ENCODE assay signal across 8 mouse cellular contexts in genomic region chr6:72549041-72549580, GRCm38 (mm10). TPM values are rescaled to one million over a fixed set of nuclear protein-coding genes. Genes with fewer than 3 reads are reported as not detected.
A peak's percentile ranks its signal among the peaks of the same experiment; 100 is the strongest.
DNase-seq lines count a peak whose midpoint lies in the region; ATAC-seq and TF ChIP-seq lines count a peak whose summit lies in the region.

No protein-coding gene starts in this region.

- DNase-seq in CD4-positive helper T cell, adult 2 months (ENCODE audit: low read depth, low spot score), result peak; percentile 28
- peak; percentile 69 for DNase-seq in ZHBTc4 (ENCODE audit: low read depth, low spot score)
- DNase-seq in lung, postnatal 0 days (ENCODE audit: low spot score), result peak; percentile 59
- DNase-seq in stomach, postnatal 0 days (ENCODE audit: low spot score), result peak; percentile 79
- DNase-seq in layer of hippocampus, adult 2 months (ENCODE audit: low spot score in 2 of 2), result no peak
- no peak for DNase-seq in retina, postnatal 1 day
- DNase-seq in layer of hippocampus, postnatal 10 days (ENCODE audit: low spot score in 2 of 2), result no peak

- H3K4me1 ChIP-seq in heart, embryonic 11.5 days (ENCODE audit: control insufficient read depth, insufficient read depth, low read length), result peaks cover 8% of the 10 kb centered on the region; the same call in 1 of the 2 replicates
- H3K4me1 ChIP-seq in lung, postnatal 0 days (ENCODE audit: insufficient read depth, low read depth, low read length), result no peaks in the 10 kb centered on the region; the same call in 1 of the 2 replicates
- H3K4me1 ChIP-seq in stomach, postnatal 0 days (replicated peaks; ENCODE audit: control insufficient read depth, insufficient read depth), result 0 out of 2 replicates have a peak, but pooled peaks cover 8% of the 10 kb centered on the region

- H3K9me3 ChIP-seq in heart, embryonic 11.5 days (replicated peaks; ENCODE audit: control insufficient read depth, low read length), result no peaks in the 10 kb centered on the region
- no peaks in the 10 kb centered on the region for H3K9me3 ChIP-seq in lung, postnatal 0 days (ENCODE audit: low read length)
- H3K9me3 ChIP-seq in stomach, postnatal 0 days (ENCODE audit: control insufficient read depth, low read length), result no peaks in the 10 kb centered on the region

- no peak for TF ChIP-seq CTCF in lung, postnatal 0 days (IDR thresholded peaks at IDR 0.05)
- no peak for TF ChIP-seq CTCF in stomach, postnatal 0 days (IDR thresholded peaks at IDR 0.05; ENCODE audit: low read depth)
- TF ChIP-seq CTCF in layer of hippocampus, adult 2 months (conservative IDR thresholded peaks at IDR 0.05), result no peak

- ATAC-seq in heart, embryonic 11.5 days (replicated peaks; ENCODE audit: insufficient number of reproducible peaks, low FRiP score, low TSS enrichment), result no peak
- no peak for ATAC-seq in lung, postnatal 0 days
- peak; percentile 55 for ATAC-seq in stomach, postnatal 0 days (ENCODE audit: low FRiP score, low TSS enrichment)

- no peak overlapping the region for H3K9ac ChIP-seq in heart, embryonic 11.5 days (ENCODE audit: low read depth, low read length)
- H3K9ac ChIP-seq in lung, postnatal 0 days (replicated peaks; ENCODE audit: low read depth), result no peak overlapping the region
- H3K9ac ChIP-seq in stomach, postnatal 0 days (ENCODE audit: low read length), result 0 out of 2 replicates have a peak overlapping the region, but pooled peaks have one; percentile 13

- TF ChIP-seq EP300 in lung, postnatal 0 days (IDR thresholded peaks at IDR 0.05), result no peak
- TF ChIP-seq EP300 in stomach, postnatal 0 days (optimal IDR thresholded peaks at IDR 0.05), result no peak

- no peak overlapping the region for H3K4me3 ChIP-seq in heart, embryonic 11.5 days (ENCODE audit: low read depth, low read length)
- no peak overlapping the region for H3K4me3 ChIP-seq in lung, postnatal 0 days (ENCODE audit: low read depth, low read length)
- H3K4me3 ChIP-seq in stomach, postnatal 0 days (ENCODE audit: low read depth, low read length), result no peak overlapping the region
- H3K4me3 ChIP-seq in layer of hippocampus, adult 2 months, result no peak overlapping the region

- no peak overlapping the region for H3K27ac ChIP-seq in heart, embryonic 11.5 days (ENCODE audit: low read depth, low read length)
- peak overlapping the region; percentile 20; the same call in 1 of the 2 replicates for H3K27ac ChIP-seq in lung, postnatal 0 days (ENCODE audit: low read length)
- H3K27ac ChIP-seq in stomach, postnatal 0 days (replicated peaks), result peak overlapping the region; percentile 83
- H3K27ac ChIP-seq in layer of hippocampus, adult 2 months, result no peak overlapping the region

- H3K27me3 ChIP-seq in heart, embryonic 11.5 days (ENCODE audit: control insufficient read depth, insufficient read depth, low read length), result no peaks in the 10 kb centered on the region
- no peaks in the 10 kb centered on the region for H3K27me3 ChIP-seq in lung, postnatal 0 days (replicated peaks; ENCODE audit: insufficient read depth, low read length)
- no peaks in the 10 kb centered on the region for H3K27me3 ChIP-seq in stomach, postnatal 0 days (ENCODE audit: control insufficient read depth, insufficient read depth, low read length)

- H3K4me2 ChIP-seq in heart, embryonic 11.5 days, result peak overlapping the region; percentile 29; the same call in 1 of the 2 replicates
- H3K4me2 ChIP-seq in lung, postnatal 0 days (replicated peaks; ENCODE audit: low read depth, low read length), result no peak overlapping the region
- peak overlapping the region; percentile 40 for H3K4me2 ChIP-seq in stomach, postnatal 0 days (replicated peaks; ENCODE audit: low read depth)

- no peaks in the 10 kb centered on the region for H3K36me3 ChIP-seq in heart, embryonic 11.5 days (ENCODE audit: control insufficient read depth, insufficient read depth, low read length)
- no peaks in the 10 kb centered on the region for H3K36me3 ChIP-seq in lung, postnatal 0 days (ENCODE audit: insufficient read depth, low read length)
- H3K36me3 ChIP-seq in stomach, postnatal 0 days (ENCODE audit: control insufficient read depth, insufficient read depth, low read length), result no peaks in the 10 kb centered on the region

- WGBS in heart, embryonic 11.5 days (ENCODE audit: insufficient replicate concordance), result 58% methylated on average over 9 of the region's 9 CpGs
- WGBS in lung, postnatal 0 days, result 46% methylated on average over 9 of the region's 9 CpGs
- WGBS in stomach, postnatal 0 days, result 35% methylated on average over 9 of the region's 9 CpGs

RNA-seq across cellular contexts. Expression of gene Capg, which starts 4.9 kb away (rescaled TPM):
- 22.7 and 25.9 TPM in 2 replicates for polyA plus RNA-seq in heart, embryonic 11.5 days (2014; fragmentation: Nextera tagmentation; extraction: Ambion mirVana)
- polyA plus RNA-seq in lung, postnatal 0 days (2015; fragmentation: Nextera tagmentation; extraction: Ambion mirVana), result 136 and 148 TPM in 2 replicates
- 120 and 130 TPM in 2 replicates for polyA plus RNA-seq in stomach, postnatal 0 days (2015; fragmentation: Nextera tagmentation; extraction: Ambion mirVana)
- total RNA-seq in layer of hippocampus, adult 2 months (2021), result 1 to 10 TPM; 2.5 to 2.8 TPM
- total RNA-seq in layer of hippocampus, postnatal 10 days (2021), result 1 to 10 TPM; 2.1 to 3.4 TPM

RNA-seq across cellular contexts. Expression of gene Sh2d6, which starts 27.6 kb away (rescaled TPM):
- not detected in 2 replicates for polyA plus RNA-seq in heart, embryonic 11.5 days (2014; fragmentation: Nextera tagmentation; extraction: Ambion mirVana)
- not detected in 2 replicates for polyA plus RNA-seq in lung, postnatal 0 days (2015; fragmentation: Nextera tagmentation; extraction: Ambion mirVana)
- 0.12 and 0.21 TPM in 2 replicates for polyA plus RNA-seq in stomach, postnatal 0 days (2015; fragmentation: Nextera tagmentation; extraction: Ambion mirVana)
- under 1 TPM; 0.49 to 0.56 TPM for total RNA-seq in layer of hippocampus, adult 2 months (2021)
- under 1 TPM; 0.67 to 0.78 TPM for total RNA-seq in layer of hippocampus, postnatal 10 days (2021)

RNA-seq across cellular contexts. Expression of gene Elmod3, which starts 49.1 kb away (rescaled TPM):
- polyA plus RNA-seq in heart, embryonic 11.5 days (2014; fragmentation: Nextera tagmentation; extraction: Ambion mirVana), result 10.5 and 12.1 TPM in 2 replicates
- polyA plus RNA-seq in lung, postnatal 0 days (2015; fragmentation: Nextera tagmentation; extraction: Ambion mirVana), result 15.9 and 19.7 TPM in 2 replicates
- 13.3 and 15.8 TPM in 2 replicates for polyA plus RNA-seq in stomach, postnatal 0 days (2015; fragmentation: Nextera tagmentation; extraction: Ambion mirVana)
- 10 to 100 TPM; 25.4 to 25.8 TPM for total RNA-seq in layer of hippocampus, adult 2 months (2021)
- total RNA-seq in layer of hippocampus, postnatal 10 days (2021), result 10 to 100 TPM; 19.1 to 19.7 TPM

RNA-seq across cellular contexts. Expression of gene Retsat, which starts 49.2 kb away (rescaled TPM):
- polyA plus RNA-seq in heart, embryonic 11.5 days (2014; fragmentation: Nextera tagmentation; extraction: Ambion mirVana), result 13.9 and 16.2 TPM in 2 replicates
- 38.9 and 42.7 TPM in 2 replicates for polyA plus RNA-seq in lung, postnatal 0 days (2015; fragmentation: Nextera tagmentation; extraction: Ambion mirVana)
- polyA plus RNA-seq in stomach, postnatal 0 days (2015; fragmentation: Nextera tagmentation; extraction: Ambion mirVana), result 54.1 TPM in 2 replicates
- total RNA-seq in layer of hippocampus, adult 2 months (2021), result 10 to 100 TPM; 54.3 to 58.3 TPM
- 10 to 100 TPM; 34.3 to 35.6 TPM for total RNA-seq in layer of hippocampus, postnatal 10 days (2021)

Comparison
In these comparisons a context has a peak if more than half of its experiments do, and no peak if none do; other contexts are left out.
1. DNase-seq: peak in CD4-positive helper T cell, adult 2 months (single experiment), ZHBTc4 (single experiment), lung, postnatal 0 days (single experiment) and stomach, postnatal 0 days (single experiment); none in layer of hippocampus, adult 2 months (0 of 2), retina, postnatal 1 day (single experiment) and layer of hippocampus, postnatal 10 days (0 of 2).
2. H3K27ac ChIP-seq: peak in lung, postnatal 0 days (single experiment) and stomach, postnatal 0 days (single experiment); none in heart, embryonic 11.5 days (single experiment) and layer of hippocampus, adult 2 months (single experiment).